Mouse (Mus musculus): ENCODE results near the gene Rsrp1. TPM values are rescaled to one million over a fixed set of nuclear protein-coding genes. Genes with fewer than 3 reads are reported as not detected.

The Rsrp1 gene
- polyA plus RNA-seq, 1 experiment from 2014 or later = 363 TPM

- ATAC-seq = no peak
- 68% methylated on average over 5 of the region's 5 CpGs for WGBS
- Histone ChIP-seq H3K27ac (ENCODE audit: low read depth, low read length) (no peak overlapping the region), H3K4me3 (ENCODE audit: low read depth, low read length) (no peak overlapping the region), H3K4me2 (ENCODE audit: low read length) (no peak overlapping the region), H3K9me3 (replicated peaks; ENCODE audit: control insufficient read depth, low read length) (no peaks in the 10 kb centered on the region), H3K9ac (ENCODE audit: low read length) (no peak overlapping the region), H3K4me1 (ENCODE audit: control insufficient read depth, insufficient read depth, low read length) (peaks cover 23% of the 10 kb centered on the region), H3K36me3 (ENCODE audit: control insufficient read depth, insufficient read depth, low read length) (peaks cover 49% of the 10 kb centered on the region), H3K27me3 (replicated peaks; ENCODE audit: control insufficient read depth, insufficient read depth, low read length) (no peaks in the 10 kb centered on the region)
- DNase-seq (ENCODE audit: low spot score) = no peak
Observed at GRCm38 (mm10) chr4:134927815-134928463, 4.5 kb downstream of the Rsrp1 start.

GRCm38 (mm10) chr4:134928464-134928836, 5.1 kb downstream of the Rsrp1 start:
- Histone ChIP-seq H3K9ac (ENCODE audit: low read length) (no peak overlapping the region), H3K4me2 (ENCODE audit: low read length) (no peak overlapping the region), H3K36me3 (ENCODE audit: control insufficient read depth, insufficient read depth, low read length) (peaks cover 54% of the 10 kb centered on the region), H3K27ac (ENCODE audit: low read depth, low read length) (no peak overlapping the region), H3K27me3 (replicated peaks; ENCODE audit: control insufficient read depth, insufficient read depth, low read length) (no peaks in the 10 kb centered on the region), H3K4me3 (ENCODE audit: low read depth, low read length) (no peak overlapping the region), H3K9me3 (replicated peaks; ENCODE audit: control insufficient read depth, low read length) (no peaks in the 10 kb centered on the region), H3K4me1 (ENCODE audit: control insufficient read depth, insufficient read depth, low read length) (peaks cover 23% of the 10 kb centered on the region)
- DNase-seq (ENCODE audit: low spot score) (no peak), ATAC-seq (no peak)
- 74% methylated on average over 1 of the region's 1 CpGs for WGBS

GRCm38 (mm10) chr4:134929536-134929935, 6.1 kb downstream of the Rsrp1 start:
- WGBS = 80% methylated on average over 4 of the region's 4 CpGs
- Histone ChIP-seq H3K27ac (ENCODE audit: low read depth, low read length) (no peak overlapping the region), H3K4me2 (ENCODE audit: low read length) (no peak overlapping the region), H3K27me3 (replicated peaks; ENCODE audit: control insufficient read depth, insufficient read depth, low read length) (no peaks in the 10 kb centered on the region), H3K9me3 (replicated peaks; ENCODE audit: control insufficient read depth, low read length) (no peaks in the 10 kb centered on the region), H3K4me3 (ENCODE audit: low read depth, low read length) (no peak overlapping the region), H3K4me1 (ENCODE audit: control insufficient read depth, insufficient read depth, low read length) (peaks cover 22% of the 10 kb centered on the region), H3K36me3 (ENCODE audit: control insufficient read depth, insufficient read depth, low read length) (peaks cover 63% of the 10 kb centered on the region), H3K9ac (ENCODE audit: low read length) (peak overlapping the region; percentile 8; the same call in 1 of the 2 replicates)
- no peak for DNase-seq (ENCODE audit: low spot score)
- ATAC-seq = no peak

DNA sequence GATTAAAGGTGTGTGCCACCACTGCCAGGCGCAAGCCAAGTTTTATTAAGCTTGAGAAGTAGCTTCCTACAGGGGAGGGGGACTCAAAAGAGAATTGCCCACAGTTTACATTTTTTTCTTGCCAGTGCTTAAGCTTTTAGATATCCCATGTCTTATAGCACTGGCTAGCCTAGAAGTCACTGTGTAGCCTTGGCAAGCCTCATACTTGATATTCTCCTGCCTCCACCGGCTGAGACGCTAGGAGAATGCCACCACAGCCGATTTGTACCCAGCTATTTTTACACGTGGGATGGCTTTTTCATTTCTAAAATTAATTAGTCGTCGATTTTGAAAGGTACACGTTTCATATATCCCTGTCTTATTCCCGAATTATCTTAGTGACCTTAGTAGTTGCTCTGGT, 6.8 kb downstream of the Rsrp1 start:
- Histone ChIP-seq H3K4me3 (ENCODE audit: low read depth, low read length) (peak overlapping the region; percentile 97), H3K9me3 (replicated peaks; ENCODE audit: control insufficient read depth, low read length) (no peaks in the 10 kb centered on the region), H3K4me1 (ENCODE audit: control insufficient read depth, insufficient read depth, low read length) (peaks cover 17% of the 10 kb centered on the region), H3K27ac (ENCODE audit: low read depth, low read length) (0 out of 2 replicates have a peak overlapping the region, but pooled peaks have one; percentile 9), H3K27me3 (replicated peaks; ENCODE audit: control insufficient read depth, insufficient read depth, low read length) (no peaks in the 10 kb centered on the region), H3K9ac (ENCODE audit: low read length) (peak overlapping the region; percentile 41; the same call in 1 of the 2 replicates), H3K4me2 (ENCODE audit: low read length) (peak overlapping the region; percentile 92), H3K36me3 (ENCODE audit: control insufficient read depth, insufficient read depth, low read length) (peaks cover 66% of the 10 kb centered on the region)
- ATAC-seq (peak; percentile 5; the same call in 1 of the 2 replicates), DNase-seq (ENCODE audit: low spot score) (no peak)
- WGBS = 28% methylated on average over 9 of the region's 9 CpGs

DNA sequence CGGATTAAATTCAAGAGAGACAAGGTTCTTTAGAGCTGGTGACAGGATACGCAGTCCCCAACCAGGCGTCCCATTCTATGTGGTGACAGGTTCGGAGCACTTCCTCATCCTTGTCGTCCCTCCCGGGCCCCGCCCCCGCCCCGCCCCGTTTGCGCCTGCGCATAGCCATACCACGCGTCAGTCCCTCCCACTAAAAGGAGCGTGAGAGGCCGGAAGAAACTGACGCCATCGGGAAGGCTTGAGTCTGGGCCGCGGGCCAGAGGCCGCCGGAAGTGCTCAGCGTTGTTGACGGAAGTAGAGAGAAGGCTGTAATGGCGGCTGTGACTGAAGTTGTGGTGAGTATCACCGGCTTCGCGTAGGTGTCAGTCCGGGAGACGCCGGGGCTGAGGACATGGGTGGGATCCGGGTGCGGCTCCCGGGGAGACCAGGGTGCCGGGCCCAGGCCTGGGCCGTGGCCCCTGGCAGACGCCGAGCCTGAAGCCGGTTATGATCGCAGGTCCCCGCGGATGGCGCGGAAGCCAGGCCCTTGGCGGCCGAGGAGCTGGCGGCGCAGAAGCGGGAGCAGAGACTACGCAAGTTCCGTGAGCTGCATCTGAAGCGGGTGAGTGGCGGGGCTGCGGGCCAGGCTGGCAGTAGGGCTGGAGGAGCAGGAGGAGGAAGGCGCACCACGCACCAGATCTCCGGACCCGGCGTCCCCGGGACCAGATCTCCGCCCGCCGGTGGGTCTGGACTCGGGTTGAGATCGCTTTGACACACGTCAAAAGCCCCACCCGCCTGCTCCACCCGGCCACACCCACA, 7.5 kb downstream of the Rsrp1 start, which contains the start of gene Syf2:
Syf2 (plus strand) TSS at position 215 of the 798 bp plus-strand sequence.
- peak within 1 kb of the TSS; percentile 92 for H3K4me2 ChIP-seq (ENCODE audit: low read length)
- peaks cover 10% of the 10 kb centered on the region for H3K4me1 ChIP-seq (ENCODE audit: control insufficient read depth, insufficient read depth, low read length)
- DNase-seq (ENCODE audit: low spot score) (peak; percentile 99), ATAC-seq (peak; percentile 97)
- H3K36me3 ChIP-seq (ENCODE audit: control insufficient read depth, insufficient read depth, low read length) = peaks cover 66% of the 10 kb centered on the region
- under 1% methylated on average over 68 of the region's 68 CpGs for WGBS
- H3K27me3 ChIP-seq (replicated peaks; ENCODE audit: control insufficient read depth, insufficient read depth, low read length) = no peaks in the 10 kb centered on the region
- H3K9ac ChIP-seq (ENCODE audit: low read length) = peak within 1 kb of the TSS; percentile 79
- peak within 1 kb of the TSS; percentile 97 for H3K4me3 ChIP-seq (ENCODE audit: low read depth, low read length)
- H3K9me3 ChIP-seq (replicated peaks; ENCODE audit: control insufficient read depth, low read length) = no peaks in the 10 kb centered on the region
- H3K27ac ChIP-seq (ENCODE audit: low read depth, low read length) = peak within 1 kb of the TSS; percentile 76

DNA sequence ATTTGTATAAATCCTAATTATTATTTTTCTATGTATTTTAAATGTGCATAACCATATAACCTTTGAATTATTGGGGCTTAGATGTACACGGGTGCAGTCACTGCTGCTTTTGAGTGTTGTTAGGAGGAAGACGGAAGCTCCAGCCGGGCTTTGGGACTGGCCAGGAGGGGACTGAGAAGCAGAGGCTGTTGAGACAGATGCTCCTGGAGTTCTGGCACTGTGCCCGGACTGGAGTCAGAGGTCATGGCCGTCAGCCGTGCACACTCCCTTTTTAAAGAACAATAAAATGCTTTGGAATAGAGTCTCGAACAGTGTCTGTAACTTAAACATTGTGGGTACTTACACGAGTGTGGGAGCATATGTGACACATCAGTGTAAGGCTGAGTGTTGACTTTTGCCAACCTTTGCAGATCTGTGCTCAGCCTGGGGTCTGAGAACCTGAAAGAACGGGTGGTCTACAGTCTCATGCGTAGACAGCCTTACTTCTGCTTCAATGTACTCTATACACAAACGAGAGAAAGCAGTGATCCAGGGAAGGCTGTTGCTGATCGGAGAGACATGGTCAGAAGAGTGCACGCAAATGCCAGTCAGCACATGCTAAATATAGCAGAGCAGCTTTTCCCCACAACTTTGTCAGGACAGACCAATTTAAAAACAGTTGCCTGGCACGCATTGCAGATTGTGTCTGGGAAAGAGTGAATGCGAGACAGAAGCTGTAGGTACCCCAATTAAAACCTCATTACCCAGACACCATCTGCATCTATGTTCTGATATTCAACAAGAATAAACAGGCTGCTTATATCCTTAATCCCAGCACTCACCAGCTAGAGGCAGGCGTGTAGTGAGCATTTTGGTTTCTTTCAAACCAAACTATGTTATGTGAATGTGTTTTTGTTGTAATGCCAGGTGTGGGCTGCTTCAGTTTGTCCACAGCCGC, 14.1 kb downstream of the Rsrp1 start:
- H3K4me1 ChIP-seq (ENCODE audit: control insufficient read depth, insufficient read depth, low read length) = no peaks in the 10 kb centered on the region
- no peaks in the 10 kb centered on the region for H3K9me3 ChIP-seq (replicated peaks; ENCODE audit: control insufficient read depth, low read length)
- peak overlapping the region; percentile 45; the same call in 1 of the 2 replicates for H3K27ac ChIP-seq (ENCODE audit: low read depth, low read length)
- H3K4me3 ChIP-seq (ENCODE audit: low read depth, low read length) = no peak overlapping the region
- 53% methylated on average over 17 of the region's 17 CpGs for WGBS
- H3K4me2 ChIP-seq (ENCODE audit: low read length) = no peak overlapping the region
- peak; percentile 79 for ATAC-seq
- DNase-seq (ENCODE audit: low spot score) = peak; percentile 78
- H3K36me3 ChIP-seq (ENCODE audit: control insufficient read depth, insufficient read depth, low read length) = peaks cover 49% of the 10 kb centered on the region
- no peaks in the 10 kb centered on the region for H3K27me3 ChIP-seq (replicated peaks; ENCODE audit: control insufficient read depth, insufficient read depth, low read length)
- H3K9ac ChIP-seq (ENCODE audit: low read length) = no peak overlapping the region

- ATAC-seq (no peak), DNase-seq (ENCODE audit: low spot score) (no peak)
- no peak overlapping the region for H3K4me3 ChIP-seq (ENCODE audit: low read depth, low read length)
- no peaks in the 10 kb centered on the region for H3K27me3 ChIP-seq (replicated peaks; ENCODE audit: control insufficient read depth, insufficient read depth, low read length)
- no peak overlapping the region for H3K27ac ChIP-seq (ENCODE audit: low read depth, low read length)
- WGBS = 56% methylated on average over 9 of the region's 9 CpGs
- no peak overlapping the region for H3K9ac ChIP-seq (ENCODE audit: low read length)
- H3K4me1 ChIP-seq (ENCODE audit: control insufficient read depth, insufficient read depth, low read length) = no peaks in the 10 kb centered on the region
- peaks cover 27% of the 10 kb centered on the region for H3K36me3 ChIP-seq (ENCODE audit: control insufficient read depth, insufficient read depth, low read length)
- no peaks in the 10 kb centered on the region for H3K9me3 ChIP-seq (replicated peaks; ENCODE audit: control insufficient read depth, low read length)
- no peak overlapping the region for H3K4me2 ChIP-seq (ENCODE audit: low read length)
Observed at GRCm38 (mm10) chr4:134939900-134940299, 16.5 kb downstream of the Rsrp1 start.

DNA sequence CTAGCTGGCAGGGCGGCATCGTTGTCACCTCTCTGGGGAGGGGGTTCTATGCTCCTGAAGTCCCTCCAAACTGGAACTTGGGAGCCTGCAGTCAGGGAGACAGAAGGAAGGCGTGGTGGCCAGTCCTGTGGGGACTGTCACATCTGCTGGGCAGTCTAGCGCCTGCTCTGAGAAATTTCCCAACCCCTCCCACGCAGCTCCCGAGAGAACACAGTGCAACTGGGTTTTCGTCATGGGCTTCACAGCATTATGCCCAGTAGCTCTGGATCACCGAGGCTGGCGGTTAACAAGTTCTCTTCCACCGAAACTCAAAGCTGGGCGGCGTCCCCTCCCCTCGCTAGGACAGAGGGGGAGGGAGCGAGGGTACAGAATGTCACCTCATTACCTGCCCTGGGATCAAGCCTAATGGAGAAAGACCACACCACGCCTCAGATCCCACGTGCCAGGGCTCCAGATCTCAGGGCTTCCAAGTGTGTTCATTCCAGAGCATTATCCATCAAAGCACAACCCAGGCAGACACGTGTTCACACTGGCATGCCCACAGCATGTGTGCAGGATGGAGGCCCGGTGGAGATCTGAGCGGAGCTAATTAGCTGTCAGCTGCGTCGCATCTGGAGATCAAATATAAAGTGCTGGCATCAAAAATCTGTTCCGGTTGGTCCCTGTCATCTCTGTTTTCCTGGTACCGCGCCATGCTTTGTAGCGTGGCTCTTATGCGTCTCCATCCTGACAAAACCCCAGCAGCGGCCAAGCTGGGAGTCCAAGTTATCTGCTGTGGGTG, 20.6 kb downstream of the Rsrp1 start:
- no peaks in the 10 kb centered on the region for H3K27me3 ChIP-seq (replicated peaks; ENCODE audit: control insufficient read depth, insufficient read depth, low read length)
- WGBS = 43% methylated on average over 27 of the region's 27 CpGs
- H3K9me3 ChIP-seq (replicated peaks; ENCODE audit: control insufficient read depth, low read length) = no peaks in the 10 kb centered on the region
- DNase-seq (ENCODE audit: low spot score) (peak; percentile 66), ATAC-seq (peak; percentile 80)
- H3K4me2 ChIP-seq (ENCODE audit: low read length) = no peak overlapping the region
- H3K4me1 ChIP-seq (ENCODE audit: control insufficient read depth, insufficient read depth, low read length) = no peaks in the 10 kb centered on the region
- H3K36me3 ChIP-seq (ENCODE audit: control insufficient read depth, insufficient read depth, low read length) = no peaks in the 10 kb centered on the region
- no peak overlapping the region for H3K4me3 ChIP-seq (ENCODE audit: low read depth, low read length)
- H3K27ac ChIP-seq (ENCODE audit: low read depth, low read length) = no peak overlapping the region
- H3K9ac ChIP-seq (ENCODE audit: low read length) = 0 out of 2 replicates have a peak overlapping the region, but pooled peaks have one; percentile 25
